Mouse (Mus musculus): Measurements from ENCODE around the gene Sec23a.
"Not testable (repeated sequence)": the region's sequence is repeated elsewhere in the genome, so short reads cannot be mapped to it uniquely, and the experiment has no call there.

Gene Sec23a

GRCm38 (mm10) chr12:59011844-59012709 lies at the start of gene Sec23a:
Sec23a (minus strand) TSS chr12:59012017.
- DNase-seq (ENCODE audit: low spot score), result peak; percentile 99

- peak; percentile 61 for DNase-seq (ENCODE audit: low spot score)
These were observed 49.3 kb upstream of the Sec23a start, which contains the start of gene Trappc6b for GRCm38 (mm10) chr12:59060993-59061595. Trappc6b (minus strand) TSS chr12:59061472.

- DNase-seq (ENCODE audit: low spot score), result no peak
These were observed 48.5 kb upstream of the Sec23a start for GRCm38 (mm10) chr12:59060322-59060721.

GRCm38 (mm10) chr12:59058242-59058641 lies 46.4 kb upstream of the Sec23a start:
- not testable (repeated sequence) for DNase-seq (ENCODE audit: low spot score)

DNA sequence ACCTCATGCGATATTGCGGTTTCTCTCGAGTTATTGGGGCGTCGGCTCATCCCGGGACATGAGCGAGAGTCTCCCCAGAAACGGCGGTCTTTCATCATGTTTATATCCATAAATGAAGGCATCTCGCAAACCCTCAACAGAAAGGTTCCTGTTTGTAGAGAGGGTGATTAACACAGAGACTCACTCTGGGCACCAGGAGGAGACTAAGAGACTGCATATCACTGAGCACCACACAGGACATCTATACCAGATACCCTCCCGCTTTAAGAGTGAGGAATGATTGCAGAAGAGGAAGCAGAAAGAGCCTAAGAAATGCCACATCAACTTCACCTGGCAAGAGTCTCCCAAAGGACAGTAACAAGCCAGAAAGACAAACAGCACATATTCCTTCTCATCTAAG lies 44.4 kb upstream of the Sec23a start:
- no peak for DNase-seq (ENCODE audit: low spot score)

DNA sequence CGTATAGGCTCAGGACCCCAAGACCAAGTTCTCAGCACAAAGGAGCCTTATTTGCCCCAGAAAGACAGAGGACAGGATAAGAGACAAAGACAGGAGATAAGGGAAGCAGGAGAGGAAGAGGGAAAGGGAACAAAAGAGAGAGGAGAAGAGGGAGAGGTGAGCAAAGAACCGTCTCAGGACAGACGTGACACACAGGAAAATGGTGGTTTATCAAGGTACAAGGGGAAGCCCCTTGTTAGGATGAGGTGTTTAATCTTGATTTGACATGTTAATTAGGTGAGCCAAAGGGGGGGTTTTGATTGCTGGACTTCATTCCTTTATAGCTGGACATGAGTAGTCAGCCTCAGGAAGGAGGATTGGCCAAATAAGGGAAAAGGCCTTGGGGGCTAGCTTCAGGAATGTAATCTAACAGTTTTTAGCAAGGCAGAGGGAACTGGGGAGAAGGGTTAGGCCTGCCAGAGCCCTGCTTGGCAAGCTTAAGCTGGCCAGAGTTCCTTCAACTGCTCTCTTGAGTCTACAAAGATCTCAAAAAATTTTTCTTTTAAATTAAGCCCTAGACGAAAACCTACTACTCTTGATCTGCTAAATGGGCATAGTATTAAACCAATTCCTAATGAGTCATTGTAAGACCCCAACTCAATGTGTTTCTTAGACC lies 43.5 kb upstream of the Sec23a start:
- DNase-seq (ENCODE audit: low spot score), result no peak

- DNase-seq (ENCODE audit: low spot score), result no peak
These were observed 42.2 kb upstream of the Sec23a start for GRCm38 (mm10) chr12:59053976-59054375.

DNA sequence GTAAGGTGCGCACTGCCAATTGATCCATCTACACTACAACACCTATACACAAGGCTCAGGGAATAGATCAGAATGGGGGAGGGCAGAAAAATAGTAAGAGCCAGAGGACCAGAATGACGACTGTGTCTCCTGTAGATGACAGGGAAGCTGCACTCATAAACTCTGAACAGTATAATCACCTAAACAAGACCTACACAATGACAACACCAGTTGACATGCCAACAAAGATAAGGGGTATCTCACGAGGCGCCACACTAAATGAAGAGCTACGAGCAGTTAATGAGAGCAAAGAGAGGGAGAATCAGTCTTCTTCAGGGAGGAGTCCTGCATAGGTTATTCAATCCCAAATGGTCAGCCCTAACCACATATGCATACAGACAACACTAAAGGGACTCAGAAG lies 41.3 kb upstream of the Sec23a start:
- no peak for DNase-seq (ENCODE audit: low spot score)

DNA sequence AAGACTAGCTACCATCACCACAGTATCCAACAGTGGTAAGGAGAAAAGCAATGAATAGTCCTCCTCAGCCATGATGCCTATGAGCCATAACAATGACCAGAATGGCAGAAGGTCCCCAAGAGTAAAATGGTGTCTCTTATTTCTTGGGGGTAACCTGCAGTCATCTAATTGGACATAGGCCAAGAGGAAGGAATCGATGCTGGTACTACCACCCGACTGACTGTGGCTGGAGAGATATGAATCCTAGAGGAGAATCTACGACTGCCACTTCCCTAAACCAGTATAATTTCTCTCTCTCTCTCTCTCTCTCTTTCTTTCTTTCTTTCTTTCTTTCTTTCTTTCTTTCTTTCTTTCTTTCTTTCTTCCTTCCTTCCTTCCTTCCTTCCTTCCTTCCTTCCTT lies 40.7 kb upstream of the Sec23a start:
- DNase-seq (ENCODE audit: low spot score), result no peak

DNA sequence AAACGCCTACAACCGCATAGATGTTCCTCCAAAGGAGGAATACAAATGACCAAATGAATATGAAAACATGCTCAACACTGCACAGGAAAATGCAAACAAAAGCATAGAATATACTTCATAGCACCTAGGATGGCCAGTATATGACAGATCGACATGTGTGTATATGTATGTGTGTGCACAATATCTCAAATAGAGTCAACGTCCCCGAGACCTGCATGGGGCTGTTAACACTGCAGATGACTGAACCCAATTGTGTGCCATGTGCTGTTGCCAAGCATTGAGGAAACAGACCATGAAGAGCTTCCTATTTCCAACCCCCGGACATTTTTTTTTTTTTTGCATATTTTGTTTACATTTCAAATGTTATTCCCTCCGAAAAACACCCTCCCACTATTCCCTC lies 29.0 kb upstream of the Sec23a start:
- DNase-seq (ENCODE audit: low spot score), result no peak

- DNase-seq (ENCODE audit: low spot score), result peak; percentile 12
These were observed 28.4 kb upstream of the Sec23a start for GRCm38 (mm10) chr12:59039971-59040844.

GRCm38 (mm10) chr12:59039162-59039970 lies 27.5 kb upstream of the Sec23a start:
- no peak for DNase-seq (ENCODE audit: low spot score)

- DNase-seq (ENCODE audit: low spot score), result no peak
These were observed 20.3 kb upstream of the Sec23a start for GRCm38 (mm10) chr12:59032101-59032500.

- DNase-seq (ENCODE audit: low spot score), result no peak
These were observed 9.5 kb upstream of the Sec23a start for GRCm38 (mm10) chr12:59021306-59021705.

DNA sequence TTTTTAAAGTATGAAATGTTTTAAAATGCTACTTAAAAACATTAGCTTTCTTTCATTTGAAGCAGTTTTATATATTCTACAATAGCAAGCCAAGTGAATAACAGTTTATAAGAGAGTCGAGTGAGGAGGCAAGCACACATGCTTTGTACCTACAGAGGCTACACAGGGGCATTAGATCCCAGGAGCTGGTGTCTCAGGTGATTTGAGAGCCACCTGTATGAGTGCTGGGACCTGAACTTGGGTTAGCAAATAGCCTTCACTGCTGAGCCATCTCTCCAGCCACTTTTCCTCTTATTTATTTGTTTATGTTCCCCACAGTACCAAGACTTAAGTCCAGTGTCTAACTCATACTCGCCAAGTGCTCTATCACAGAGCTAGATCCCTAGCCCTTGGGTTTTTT lies 8.1 kb upstream of the Sec23a start:
- DNase-seq (ENCODE audit: low spot score), result no peak

- no peak for DNase-seq (ENCODE audit: low spot score)
These were observed 6.2 kb upstream of the Sec23a start for GRCm38 (mm10) chr12:59017970-59018369.

DNA sequence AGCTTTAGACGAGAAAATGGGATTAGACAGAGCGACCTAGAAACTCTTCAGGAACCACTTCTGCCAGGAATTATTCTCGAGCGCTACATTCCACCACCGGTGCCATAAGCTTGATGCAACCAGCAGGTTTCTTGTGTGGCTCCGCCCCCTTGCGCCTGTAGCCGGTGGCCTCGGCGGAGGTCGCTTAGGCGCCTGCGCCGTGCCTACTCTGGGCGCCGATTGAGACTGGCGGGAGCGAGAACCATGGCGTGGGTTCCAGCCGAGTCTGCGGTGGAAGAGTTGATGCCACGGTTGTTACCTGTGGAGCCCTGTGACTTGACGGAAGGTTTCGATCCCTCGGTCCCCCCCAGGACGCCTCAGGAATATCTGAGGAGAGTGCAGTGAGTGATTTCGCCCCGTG lies 1.4 kb upstream of the Sec23a start, which contains the start of gene Gemin2:
TSS of gene Gemin2 (plus strand) at position 160 of the 400 bp plus-strand sequence.
- DNase-seq (ENCODE audit: low spot score), result peak; percentile 83

DNA sequence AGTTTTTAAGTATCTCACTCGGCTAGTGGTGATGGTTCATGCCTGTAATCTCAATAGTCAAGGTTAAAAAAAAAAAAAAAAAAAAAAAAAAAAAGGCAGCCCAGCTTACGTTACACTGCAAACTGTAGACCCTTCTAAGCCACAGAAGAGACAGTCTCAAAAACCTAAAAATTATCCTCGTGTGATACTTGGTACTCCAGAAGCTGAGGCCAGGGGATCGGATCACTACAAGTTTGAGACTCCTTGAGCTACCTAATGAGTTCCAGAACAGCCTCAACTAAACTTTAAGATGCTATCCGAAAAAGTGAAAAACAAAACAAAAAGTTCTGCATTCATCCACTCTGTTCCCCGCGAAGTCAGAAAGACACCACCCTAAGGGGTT lies 884 bp upstream of the Sec23a start:
- no peak for DNase-seq (ENCODE audit: low spot score)

DNA sequence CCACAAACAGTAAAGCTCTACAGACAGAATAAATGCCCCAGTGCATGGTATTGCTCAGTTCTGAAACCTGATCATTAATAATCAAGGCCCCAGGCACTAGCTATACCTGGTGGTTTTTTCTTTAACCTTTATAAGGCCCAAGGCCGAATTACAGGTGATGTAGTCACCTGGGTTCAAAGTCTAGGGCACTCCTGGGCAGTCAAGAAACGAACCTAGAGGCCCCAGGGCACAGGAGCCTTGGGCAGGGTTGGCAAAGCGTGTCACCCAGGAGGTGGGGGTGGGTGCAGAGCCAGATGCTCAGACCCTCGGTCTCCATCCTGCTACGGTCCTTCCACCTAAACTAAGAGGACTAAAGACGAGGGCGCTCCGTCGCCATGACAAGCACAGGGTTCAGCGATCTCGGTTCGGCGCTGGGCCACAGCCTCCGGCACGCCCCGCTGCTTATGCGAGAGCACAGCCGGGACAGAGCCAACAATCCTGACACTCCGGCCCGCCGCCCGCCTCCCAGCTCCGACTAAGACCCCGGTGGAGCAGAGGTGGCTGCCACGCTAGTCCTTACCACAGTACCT lies 458 bp downstream of the Sec23a start:
- DNase-seq (ENCODE audit: low spot score), result no peak

DNA sequence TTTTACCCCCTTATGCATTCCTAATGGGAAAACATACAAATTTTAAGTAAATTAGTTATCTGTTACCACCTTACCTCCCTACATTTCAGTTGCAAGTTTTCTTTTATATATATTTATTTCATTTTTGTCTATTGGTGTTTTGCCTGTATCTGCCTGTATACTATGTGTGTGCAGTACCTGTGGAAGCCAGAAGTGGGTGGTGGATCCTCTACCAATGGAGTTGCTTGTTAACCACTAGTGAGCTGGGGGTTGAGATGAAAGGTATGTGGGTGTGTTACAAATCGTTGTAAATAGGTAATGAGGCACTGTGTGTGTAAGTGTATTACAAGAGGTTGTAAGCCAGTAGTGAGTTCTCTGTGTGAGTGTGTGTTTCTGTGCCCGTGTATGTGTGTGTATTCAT lies 1.3 kb downstream of the Sec23a start:
- no peak for DNase-seq (ENCODE audit: low spot score)

DNA sequence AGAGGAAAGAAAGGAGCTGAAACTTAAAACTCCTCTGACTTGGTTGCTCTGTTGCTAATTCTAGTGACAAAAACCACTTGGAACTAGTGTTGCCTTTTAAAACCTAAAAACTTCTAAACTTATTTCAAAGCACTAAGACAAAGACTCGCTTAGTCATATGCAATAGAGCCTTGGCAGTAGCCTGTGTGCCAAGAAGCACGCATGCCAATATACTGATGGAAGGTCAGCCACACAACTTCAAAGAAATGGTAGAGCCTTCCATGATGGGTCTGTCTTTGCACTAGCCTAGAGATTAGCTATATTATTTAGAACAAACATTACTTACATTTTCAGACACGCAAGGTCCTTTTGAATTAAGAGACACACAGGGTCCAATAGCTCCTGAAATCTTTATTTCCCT lies 26.1 kb downstream of the Sec23a start:
- DNase-seq (ENCODE audit: low spot score), result no peak

Data from spleen, adult 12 weeks (tissue).